In genomic region chr5:50122829-50123241, GRCm38 (mm10) we compare ENCODE assay signal across 13 mouse cellular contexts.
DNase-seq lines count a peak whose midpoint lies in the region; ATAC-seq and TF ChIP-seq lines count a peak whose summit lies in the region.
"Had no signal": no experiment of that assay in that cellular context is flagged by ENCODE, and none has a peak within 500 bp of the region (broad histone marks: within the 10 kb centered on the region; RNA-seq: fewer than 3 reads in every experiment).

No protein-coding gene starts in this region.

- H3K9me3 ChIP-seq in liver, embryonic 14.5 days (ENCODE audit: control insufficient read depth, low read length): no peaks in the 10 kb centered on the region
- H3K9me3 ChIP-seq in liver, embryonic 11.5 days (ENCODE audit: control insufficient read depth, low read length): no peaks in the 10 kb centered on the region
- H3K9me3 ChIP-seq: forebrain, embryonic 13.5 days had no signal

- H3K27ac ChIP-seq in liver, embryonic 14.5 days: peak overlapping the region; percentile 28; the same call in 1 of the 2 replicates
- no peak overlapping the region for H3K27ac ChIP-seq in liver, embryonic 11.5 days (ENCODE audit: low read depth, low read length)
- H3K27ac ChIP-seq: forebrain, embryonic 13.5 days had no signal

- H3K4me2 ChIP-seq in liver, embryonic 14.5 days (ENCODE audit: low read depth): no peak overlapping the region
- H3K4me2 ChIP-seq in liver, embryonic 11.5 days: no peak overlapping the region
- H3K4me2 ChIP-seq: forebrain, embryonic 13.5 days had no signal

- no peak overlapping the region for H3K4me3 ChIP-seq in liver, embryonic 14.5 days (ENCODE audit: insufficient read depth in 1 of 2, low read depth in 2 of 2, low read length in 2 of 2)
- H3K4me3 ChIP-seq in liver, embryonic 11.5 days (ENCODE audit: low read depth, low read length): no peak overlapping the region
- H3K4me3 ChIP-seq: forebrain, embryonic 13.5 days had no signal

- peaks cover 40 to 46% of the 10 kb centered on the region in 2 experiments for H3K4me1 ChIP-seq in liver, embryonic 14.5 days (replicated peaks; ENCODE audit: control insufficient read depth in 2 of 2, insufficient read depth in 2 of 2, low read length in 1 of 2)
- peaks cover 8% of the 10 kb centered on the region; the same call in 1 of the 2 replicates for H3K4me1 ChIP-seq in liver, embryonic 11.5 days (replicated peaks; ENCODE audit: control insufficient read depth, insufficient read depth, low read length)
- H3K4me1 ChIP-seq: forebrain, embryonic 13.5 days had no signal

- no peak for TF ChIP-seq EP300 in liver, embryonic 14.5 days (IDR thresholded peaks at IDR 0.05; ENCODE audit: low read depth)

- no peaks in the 10 kb centered on the region for H3K27me3 ChIP-seq in liver, embryonic 14.5 days (ENCODE audit: control insufficient read depth, insufficient read depth, low read length)
- H3K27me3 ChIP-seq in liver, embryonic 11.5 days (replicated peaks; ENCODE audit: control insufficient read depth, insufficient read depth, low read length): no peaks in the 10 kb centered on the region
- H3K27me3 ChIP-seq: forebrain, embryonic 13.5 days had no signal

- no peaks in the 10 kb centered on the region for H3K36me3 ChIP-seq in liver, embryonic 14.5 days (replicated peaks; ENCODE audit: control insufficient read depth, insufficient read depth, low read depth)
- no peaks in the 10 kb centered on the region for H3K36me3 ChIP-seq in liver, embryonic 11.5 days (ENCODE audit: control insufficient read depth, insufficient read depth, low read length)

- ATAC-seq in liver, embryonic 14.5 days (ENCODE audit: insufficient read depth): no peak
- no peak for ATAC-seq in liver, embryonic 11.5 days (replicated peaks; ENCODE audit: low FRiP score)
- ATAC-seq: forebrain, embryonic 13.5 days had no signal

- no peak for DNase-seq in liver, embryonic 14.5 days (ENCODE audit: low read depth in 3 of 3, low spot score in 3 of 3)
- DNase-seq in liver, embryonic 11.5 days (ENCODE audit: low spot score): no peak
- peak; percentile 21 for DNase-seq in embryo, embryonic 10 days (ENCODE audit: low spot score)
- DNase-seq in forelimb bud, embryonic 11.5 days (ENCODE audit: low read depth, low spot score): peak; percentile 40
- peak; percentile 8 for DNase-seq in retina, embryonic 14.5 days (ENCODE audit: low spot score)
- no peak for DNase-seq in neural tube, embryonic 10.5 days (ENCODE audit: extremely low spot score, low spot score)
- DNase-seq in frontal cortex, postnatal 36 days (ENCODE audit: low spot score in 2 of 2): no peak
- DNase-seq: cerebellum, adult 18-20 months; gastrocnemius, postnatal 10 days; kidney, adult 9 months; right cerebral cortex, postnatal 25 days; thymus, adult 2 months had no signal

- 43% methylated on average over 1 of the region's 1 CpGs for WGBS in liver, embryonic 14.5 days (ENCODE audit: insufficient replicate concordance)
- WGBS in liver, embryonic 11.5 days: 42% methylated on average over 1 of the region's 1 CpGs

- TF ChIP-seq CTCF in liver, embryonic 14.5 days (IDR thresholded peaks at IDR 0.05; ENCODE audit: low read depth): no peak

- H3K9ac ChIP-seq in liver, embryonic 14.5 days (replicated peaks): no peak overlapping the region
- H3K9ac ChIP-seq in liver, embryonic 11.5 days (ENCODE audit: low read depth, low read length): no peak overlapping the region
- H3K9ac ChIP-seq: forebrain, embryonic 13.5 days had no signal

Comparison
In these comparisons a context has a peak if more than half of its experiments do, and no peak if none do; other contexts are left out.
1. DNase-seq: peak in embryo, embryonic 10 days (single experiment), forelimb bud, embryonic 11.5 days (single experiment) and retina, embryonic 14.5 days (single experiment); none in liver, embryonic 14.5 days (0 of 3), liver, embryonic 11.5 days (single experiment), neural tube, embryonic 10.5 days (single experiment) and frontal cortex, postnatal 36 days (0 of 2).